Mouse (Mus musculus) liver, postnatal 0 days (tissue): ENCODE data around the gene Gm17509. TPM values are rescaled to one million over a fixed set of nuclear protein-coding genes. Genes with fewer than 3 reads are reported as not detected.

Source experiments
- ATAC-seq: fragments of 200-750 bp; cut with Nextera tagmentation; 2 replicates; pipeline ENCODE4 v1.8.0; 2017; ENCODE audit warnings: mild to moderate bottlenecking, moderate library complexity
- DNase-seq: peaks from one replicate; pipeline ENCODE4 v3.0.0-alpha.2; 2016
- H3K27ac ChIP-seq: fragments of 300-500 bp; sonication (generic); 2 replicates; pipeline ENCODE4 v1.5.1; 2014; ENCODE audit warnings: antibody characterized with exemption, moderate library complexity, mild to moderate bottlenecking, low read depth
- H3K27me3 ChIP-seq: fragments of 300-500 bp; sonication (generic); 2 replicates; pipeline ENCODE4 v1.6.1; 2014; ENCODE audit warnings: low read length, control low read depth, mixed read lengths; ENCODE audit not compliant: insufficient read depth
- H3K36me3 ChIP-seq: fragments of 300-500 bp; sonication (generic); replicated peaks from 2 replicates; pipeline ENCODE4 v1.6.1; 2014; ENCODE audit warnings: mild to moderate bottlenecking, control low read depth, low read length, moderate library complexity, mixed read lengths; ENCODE audit not compliant: insufficient read depth
- H3K4me1 ChIP-seq: fragments of 300-500 bp; sonication (generic); 2 replicates; pipeline ENCODE4 v1.6.1; 2014; ENCODE audit warnings: antibody characterized with exemption, mild to moderate bottlenecking, control low read depth; ENCODE audit not compliant: insufficient read depth
- H3K4me2 ChIP-seq: fragments of 300-500 bp; sonication (generic); 2 replicates; pipeline ENCODE4 v1.6.1; 2014; ENCODE audit warnings: low read depth, mild to moderate bottlenecking, low read length, moderate library complexity, mixed read lengths
- H3K4me3 ChIP-seq: fragments of 300-500 bp; sonication (generic); 2 replicates; pipeline ENCODE4 v1.5.1; 2014; ENCODE audit warnings: low read depth, low read length
- H3K9ac ChIP-seq: fragments of 300-500 bp; sonication (generic); replicated peaks from 2 replicates; pipeline ENCODE4 v1.6.1; 2014; ENCODE audit warnings: mild to moderate bottlenecking, moderate library complexity
- H3K9me3 ChIP-seq: fragments of 300-500 bp; sonication (generic); 2 replicates; pipeline ENCODE4 v1.6.1; 2016; ENCODE audit warnings: mild to moderate bottlenecking, control low read depth, low read length, mixed read lengths
- CTCF ChIP-seq: sonication (generic); IDR thresholded peaks from 2 replicates; pipeline ENCODE4 v1.5.1; 2016; ENCODE audit warnings: antibody characterized with exemption, low read depth
- EP300 ChIP-seq: IDR thresholded peaks from 2 replicates; pipeline ENCODE4 v1.6.1; 2016; ENCODE audit warnings: antibody characterized with exemption, low read depth, mild to moderate bottlenecking
- WGBS: fragments of 180-500 bp; shearing (Covaris S2); extraction: QIAGEN DNeasy Blood & Tissue Kit; methylation state at CpG from one replicate; pipeline ENCODE4 v1.1.7; 2014; ENCODE audit not compliant: insufficient replicate concordance; 5-methylcytosine and 5-hydroxymethylcytosine counted together
- polyA plus RNA-seq: library from polyadenylated mRNA; unstranded; fragments of >200 nt; fragmentation: Nextera tagmentation; extraction: Ambion mirVana; gene quantifications from 2 replicates; pipeline ENCODE4 v1.2.1, GENCODE M21; 2015

The Gm17509 gene
- polyA plus RNA-seq, 1 experiment from 2014 or later = not detected

DNA sequence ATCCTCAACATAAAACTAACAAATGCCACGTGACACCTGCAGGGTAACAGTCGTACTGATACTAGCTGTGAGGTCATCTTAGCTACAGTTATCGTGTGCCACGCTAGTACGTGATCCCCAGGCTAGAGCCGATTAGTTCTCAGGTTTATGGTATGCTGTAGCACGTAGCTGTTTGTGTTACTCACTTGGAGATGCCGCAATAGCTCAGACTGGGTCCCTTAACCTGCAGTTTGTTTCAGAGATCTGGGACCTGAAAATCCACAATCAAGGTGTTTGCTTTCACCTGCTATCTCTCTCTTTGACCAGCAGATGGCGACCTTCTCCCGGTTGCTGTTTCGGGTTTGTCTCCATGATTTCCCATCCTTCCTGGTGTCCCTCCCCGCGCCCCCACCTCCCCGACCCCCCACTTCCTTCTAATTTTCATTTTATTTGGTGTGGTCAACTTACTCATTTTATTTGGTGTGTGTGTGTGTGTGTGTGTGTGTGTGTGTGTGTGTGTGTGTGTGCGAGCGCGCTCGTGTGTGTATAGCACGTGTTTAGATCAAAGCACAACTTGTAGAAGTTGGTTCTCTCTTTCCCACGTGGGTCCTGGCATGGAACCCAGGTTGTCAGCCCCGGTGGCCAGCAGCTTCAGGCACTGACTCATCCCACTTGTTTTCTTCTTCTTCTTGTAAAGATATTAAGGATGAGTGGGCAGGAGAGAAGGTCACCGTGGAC lies 18.0 kb downstream of the Gm17509 start:
- 30% methylated on average over 16 of the region's 22 CpGs for WGBS

DNA sequence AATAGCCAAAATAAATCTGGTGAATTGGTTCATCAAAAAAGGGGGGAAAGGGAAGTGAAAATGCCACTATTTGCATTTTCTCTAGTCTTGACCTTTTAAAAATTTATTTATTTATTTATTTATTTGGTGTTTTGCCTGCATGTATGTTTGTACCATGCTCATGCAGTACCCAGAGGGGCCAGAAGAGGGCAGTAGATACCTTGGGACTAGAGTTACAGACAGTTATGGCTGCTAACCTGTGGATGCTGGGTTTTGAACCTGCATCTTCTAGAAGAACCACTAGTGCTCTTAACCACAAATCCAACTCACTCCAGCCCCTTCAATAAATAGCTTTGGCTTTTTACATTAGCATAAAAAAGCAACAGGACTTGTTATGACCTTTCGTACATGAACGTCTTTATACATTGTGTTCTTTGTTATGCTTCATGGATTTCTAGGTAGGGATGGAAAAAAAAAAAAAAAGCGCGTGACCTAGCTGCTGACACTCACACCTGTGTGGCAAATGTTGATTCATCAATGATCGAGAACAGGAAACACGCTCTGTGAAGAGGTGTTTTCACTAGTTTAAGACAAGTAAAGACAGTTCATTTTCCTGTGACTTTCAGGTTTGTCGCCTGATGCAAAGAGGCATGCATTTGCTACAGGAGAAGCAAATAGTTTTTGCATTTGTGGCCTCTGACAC lies 22.3 kb downstream of the Gm17509 start:
- WGBS = 84% methylated on average over 7 of the region's 7 CpGs
- DNase-seq (peak; percentile 84), ATAC-seq (peak; percentile 40)
- TF ChIP-seq CTCF = peak; percentile 84
- no peak for TF ChIP-seq EP300
- Histone ChIP-seq H3K27me3 (no peaks in the 10 kb centered on the region), H3K36me3 (no peaks in the 10 kb centered on the region), H3K9me3 (no peaks in the 10 kb centered on the region), H3K9ac (no peak overlapping the region), H3K4me2 (no peak overlapping the region), H3K4me3 (no peak overlapping the region), H3K27ac (no peak overlapping the region), H3K4me1 (no peaks in the 10 kb centered on the region)

More for the DNA sequence above, 18.0 kb downstream of the Gm17509 start:
- TF ChIP-seq EP300 (no peak), CTCF (peak; percentile 78)
- Histone ChIP-seq H3K36me3 (no peaks in the 10 kb centered on the region), H3K27ac (no peak overlapping the region), H3K9me3 (no peaks in the 10 kb centered on the region), H3K9ac (no peak overlapping the region), H3K4me2 (no peak overlapping the region), H3K4me3 (no peak overlapping the region), H3K27me3 (no peaks in the 10 kb centered on the region), H3K4me1 (no peaks in the 10 kb centered on the region)
- ATAC-seq (no peak), DNase-seq (peak; percentile 29)

DNA sequence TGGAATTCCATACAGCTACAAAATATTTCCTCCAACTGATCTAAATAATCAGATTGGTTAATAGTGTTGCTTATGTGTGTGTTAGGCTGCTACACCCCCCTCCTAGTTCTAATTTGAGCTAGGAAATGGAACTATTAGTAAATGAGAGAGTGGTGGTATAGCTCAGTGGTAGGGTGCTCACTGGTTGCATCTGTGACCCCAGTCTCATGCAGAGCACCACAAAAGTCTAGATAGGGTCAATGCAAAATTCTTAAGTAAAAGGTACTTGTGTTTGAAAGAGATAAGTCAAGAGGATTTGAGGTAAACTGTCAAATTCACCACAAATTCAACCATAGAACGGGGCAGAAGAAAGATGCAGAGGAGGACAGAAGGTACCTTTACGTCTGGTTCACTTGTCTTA lies 23.2 kb downstream of the Gm17509 start:
- Histone ChIP-seq H3K9ac (no peak overlapping the region), H3K4me2 (no peak overlapping the region), H3K4me1 (no peaks in the 10 kb centered on the region), H3K27me3 (no peaks in the 10 kb centered on the region), H3K36me3 (no peaks in the 10 kb centered on the region), H3K4me3 (no peak overlapping the region), H3K9me3 (no peaks in the 10 kb centered on the region), H3K27ac (no peak overlapping the region)
- DNase-seq (no peak), ATAC-seq (no peak)
- TF ChIP-seq CTCF = no peak
- no peak for TF ChIP-seq EP300
- 52% methylated on average over 2 of the region's 2 CpGs for WGBS

DNA sequence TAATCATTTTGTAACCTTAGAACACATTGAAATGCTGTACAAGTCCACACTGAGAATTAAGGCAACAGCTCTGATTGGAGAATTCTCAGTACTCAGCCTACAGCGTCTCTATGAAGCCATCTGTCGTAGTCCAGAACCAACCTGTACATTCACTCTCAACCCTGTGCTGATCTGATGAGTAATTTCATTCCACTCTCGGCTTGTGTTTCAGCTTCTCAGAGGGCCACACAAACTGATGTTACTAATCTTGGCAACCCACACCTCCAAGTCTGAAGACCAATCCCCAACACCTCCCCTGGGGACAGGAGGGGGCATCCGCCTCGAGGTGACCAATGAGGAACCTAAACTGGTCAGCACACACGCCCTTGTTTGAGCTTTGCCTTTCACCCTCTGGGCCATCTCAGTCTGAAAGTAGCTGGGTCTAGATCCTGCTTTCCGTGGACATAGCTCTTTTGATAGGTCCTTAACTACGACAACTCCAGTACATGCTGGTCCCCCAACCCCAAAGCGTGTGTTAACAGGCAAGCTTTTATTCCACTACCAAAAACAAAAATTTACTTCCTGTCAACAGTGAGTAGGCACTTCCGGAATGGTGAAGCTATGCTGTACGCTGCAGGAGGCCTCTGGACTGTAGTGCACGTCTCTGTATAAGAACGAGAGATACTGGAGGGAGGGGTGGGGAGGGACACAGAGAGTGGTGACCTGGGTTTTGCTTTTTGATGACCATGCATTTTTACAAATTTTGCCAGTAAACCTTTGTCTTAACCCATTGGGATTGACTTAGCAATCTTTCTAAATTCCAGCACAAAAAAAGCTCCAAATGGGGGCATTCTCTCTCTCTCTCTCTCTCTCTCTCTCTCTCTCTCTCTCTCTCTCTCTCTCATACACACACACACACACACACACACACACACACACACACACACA lies 25.0 kb downstream of the Gm17509 start:
- no peaks in the 10 kb centered on the region for H3K36me3 ChIP-seq
- no peak overlapping the region for H3K4me3 ChIP-seq
- peak overlapping the region; percentile 55 for H3K27ac ChIP-seq
- H3K4me2 ChIP-seq = no peak overlapping the region
- H3K9ac ChIP-seq = no peak overlapping the region
- no peak for DNase-seq
- peak; percentile 64 for ATAC-seq
- H3K9me3 ChIP-seq = no peaks in the 10 kb centered on the region
- H3K27me3 ChIP-seq = no peaks in the 10 kb centered on the region
- TF ChIP-seq CTCF (no peak), EP300 (no peak)
- no peaks in the 10 kb centered on the region for H3K4me1 ChIP-seq
- WGBS = 52% methylated on average over 13 of the region's 13 CpGs

DNA sequence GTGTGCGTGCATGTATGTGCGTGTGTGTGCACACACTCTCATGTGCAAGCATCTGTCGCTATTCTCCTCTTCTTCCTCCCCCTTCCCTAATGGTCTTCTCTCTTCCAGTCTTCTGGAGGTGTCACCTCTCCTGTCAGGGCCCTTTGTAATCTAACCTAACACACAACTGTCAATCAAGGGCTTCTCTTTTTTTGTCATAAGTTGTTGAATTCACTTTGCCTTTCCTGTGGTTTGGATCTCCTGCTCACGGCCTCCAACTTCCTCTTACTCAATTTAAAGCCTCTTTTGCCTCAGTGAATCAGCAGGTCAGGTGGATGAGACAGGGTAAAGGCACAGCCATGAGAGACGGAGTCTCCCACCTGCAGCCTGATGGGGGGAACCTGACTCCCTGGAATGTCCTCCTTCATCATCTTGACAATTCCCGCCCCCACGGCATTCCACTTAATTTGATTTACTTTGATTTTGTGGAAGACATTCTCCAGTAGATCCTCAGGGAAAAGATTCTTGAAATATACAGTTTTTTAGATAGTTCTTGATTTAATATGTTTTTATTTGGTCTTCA lies 27.4 kb downstream of the Gm17509 start:
- 48% methylated on average over 7 of the region's 7 CpGs for WGBS
- TF ChIP-seq EP300 (no peak), CTCF (no peak)

More for the DNA sequence above, 27.4 kb downstream of the Gm17509 start:
- no peak overlapping the region for H3K4me3 ChIP-seq
- no peak overlapping the region for H3K4me2 ChIP-seq
- ATAC-seq (0 out of 2 replicates have a peak, but pooled peaks have one; percentile 17), DNase-seq (no peak)
- H3K36me3 ChIP-seq = no peaks in the 10 kb centered on the region
- H3K9me3 ChIP-seq = no peaks in the 10 kb centered on the region
- H3K27ac ChIP-seq = no peak overlapping the region
- no peak overlapping the region for H3K9ac ChIP-seq
- no peaks in the 10 kb centered on the region for H3K4me1 ChIP-seq
- no peaks in the 10 kb centered on the region for H3K27me3 ChIP-seq
